9 mouse cellular contexts compared by ENCODE assay signal in genomic region chr17:35060071-35060470, GRCm38 (mm10). TPM values are rescaled to one million over a fixed set of nuclear protein-coding genes. Genes with fewer than 3 reads are reported as not detected.
DNase-seq lines count a peak whose midpoint lies in the region; ATAC-seq lines count a peak whose summit lies in the region.
"Had no signal": no experiment of that assay in that cellular context is flagged by ENCODE, and none has a peak within 500 bp of the region (broad histone marks: within the 10 kb centered on the region; RNA-seq: fewer than 3 reads in every experiment).

No protein-coding gene starts in this region.

- H3K9ac ChIP-seq in kidney, embryonic 14.5 days (ENCODE audit: low read depth, low read length), result peak overlapping the region; percentile 90
- peak overlapping the region; percentile 96 for H3K9ac ChIP-seq in hindbrain, embryonic 11.5 days (ENCODE audit: low read depth, low read length)
- H3K9ac ChIP-seq in midbrain, embryonic 12.5 days (replicated peaks), result peak overlapping the region; percentile 89

- ATAC-seq in kidney, embryonic 14.5 days (ENCODE audit: low FRiP score, low TSS enrichment), result no peak
- no peak for ATAC-seq in hindbrain, embryonic 11.5 days (ENCODE audit: low FRiP score)
- no peak for ATAC-seq in midbrain, embryonic 12.5 days (ENCODE audit: low FRiP score, low read depth)

- H3K27ac ChIP-seq in kidney, embryonic 14.5 days (ENCODE audit: low read depth, low read length), result peak overlapping the region; percentile 5; the same call in 1 of the 2 replicates
- H3K27ac ChIP-seq in embryonic facial prominence, embryonic 10.5 days (replicated peaks), result peak overlapping the region; percentile 98
- no peak overlapping the region; the same call in 1 of the 2 replicates for H3K27ac ChIP-seq in hindbrain, embryonic 11.5 days (ENCODE audit: low read depth, low read length)
- H3K27ac ChIP-seq in midbrain, embryonic 12.5 days (replicated peaks), result no peak overlapping the region

- DNase-seq in kidney, adult 18-20 months, result no peak
- DNase-seq in embryonic facial prominence, embryonic 10.5 days (ENCODE audit: low spot score), result no peak
- no peak for DNase-seq in hindbrain, embryonic 11.5 days (ENCODE audit: low spot score)
- no peak for DNase-seq in adrenal gland, postnatal 25 days
- no peak for DNase-seq in layer of hippocampus, postnatal 14 days (ENCODE audit: low spot score in 2 of 2)
- no peak for DNase-seq in embryo, embryonic 11 days

- H3K4me2 ChIP-seq in kidney, embryonic 14.5 days (replicated peaks; ENCODE audit: low read depth, low read length), result peak overlapping the region; percentile 88
- H3K4me2 ChIP-seq in hindbrain, embryonic 11.5 days (replicated peaks; ENCODE audit: low read depth, low read length), result peak overlapping the region; percentile 91
- peak overlapping the region; percentile 81 for H3K4me2 ChIP-seq in midbrain, embryonic 12.5 days (replicated peaks)

- H3K4me3 ChIP-seq in kidney, embryonic 14.5 days (ENCODE audit: low read length), result peak overlapping the region; percentile 85
- H3K4me3 ChIP-seq in embryonic facial prominence, embryonic 10.5 days, result peak overlapping the region; percentile 89
- H3K4me3 ChIP-seq in hindbrain, embryonic 11.5 days (ENCODE audit: low read depth, low read length), result peak overlapping the region; percentile 90
- peak overlapping the region; percentile 68 for H3K4me3 ChIP-seq in midbrain, embryonic 12.5 days

- H3K4me1 ChIP-seq in kidney, embryonic 14.5 days (ENCODE audit: control insufficient read depth, insufficient read depth, low read length), result peaks cover 31% of the 10 kb centered on the region
- peaks cover 49% of the 10 kb centered on the region for H3K4me1 ChIP-seq in embryonic facial prominence, embryonic 10.5 days
- peaks cover under 1% of the 10 kb centered on the region; the same call in 1 of the 2 replicates for H3K4me1 ChIP-seq in hindbrain, embryonic 11.5 days (replicated peaks; ENCODE audit: control insufficient read depth, insufficient read depth, low read length)
- peaks cover 36% of the 10 kb centered on the region for H3K4me1 ChIP-seq in midbrain, embryonic 12.5 days

- H3K9me3 ChIP-seq in kidney, embryonic 14.5 days (ENCODE audit: control insufficient read depth, low read length), result no peaks in the 10 kb centered on the region
- H3K9me3 ChIP-seq in embryonic facial prominence, embryonic 10.5 days, result no peaks in the 10 kb centered on the region
- H3K9me3 ChIP-seq in hindbrain, embryonic 11.5 days (ENCODE audit: control insufficient read depth, low read length), result no peaks in the 10 kb centered on the region
- no peaks in the 10 kb centered on the region for H3K9me3 ChIP-seq in midbrain, embryonic 12.5 days

- H3K27me3 ChIP-seq in kidney, embryonic 14.5 days (ENCODE audit: control insufficient read depth, insufficient read depth, low read length), result no peaks in the 10 kb centered on the region
- H3K27me3 ChIP-seq in embryonic facial prominence, embryonic 10.5 days (replicated peaks; ENCODE audit: low read depth, poor library complexity, severe bottlenecking), result peaks cover 25% of the 10 kb centered on the region
- H3K27me3 ChIP-seq in hindbrain, embryonic 11.5 days (ENCODE audit: control insufficient read depth, insufficient read depth, low read length), result peaks cover 2% of the 10 kb centered on the region; the same call in 1 of the 2 replicates
- peaks cover 23% of the 10 kb centered on the region for H3K27me3 ChIP-seq in midbrain, embryonic 12.5 days

- WGBS in kidney, embryonic 14.5 days, result 32% methylated on average over 14 of the region's 14 CpGs
- 35% methylated on average over 14 of the region's 14 CpGs for WGBS in embryonic facial prominence, embryonic 10.5 days
- 33% methylated on average over 14 of the region's 14 CpGs for WGBS in hindbrain, embryonic 11.5 days
- 26% methylated on average over 14 of the region's 14 CpGs for WGBS in midbrain, embryonic 12.5 days

- peaks cover 60% of the 10 kb centered on the region for H3K36me3 ChIP-seq in kidney, embryonic 14.5 days (ENCODE audit: control insufficient read depth, insufficient read depth, low read length)
- H3K36me3 ChIP-seq in embryonic facial prominence, embryonic 10.5 days (replicated peaks), result peaks cover 71% of the 10 kb centered on the region
- H3K36me3 ChIP-seq in hindbrain, embryonic 11.5 days (ENCODE audit: control insufficient read depth, insufficient read depth, low read length), result peaks cover 8% of the 10 kb centered on the region; the same call in 1 of the 2 replicates
- peaks cover 52% of the 10 kb centered on the region for H3K36me3 ChIP-seq in midbrain, embryonic 12.5 days

RNA-seq across cellular contexts. Expression of gene Ddah2, which starts 1.2 kb away (rescaled TPM):
- polyA plus RNA-seq in kidney, embryonic 14.5 days (2014; fragmentation: Nextera tagmentation; extraction: Ambion mirVana), result 355 and 422 TPM in 2 replicates
- polyA plus RNA-seq in embryonic facial prominence, embryonic 10.5 days (2016; fragmentation: Nextera tagmentation; extraction: Ambion mirVana), result 482 and 503 TPM in 2 replicates
- polyA plus RNA-seq in hindbrain, embryonic 11.5 days (2014; fragmentation: Nextera tagmentation; extraction: Ambion mirVana), result 614 and 636 TPM in 2 replicates
- polyA plus RNA-seq in midbrain, embryonic 12.5 days (2016; fragmentation: Nextera tagmentation; extraction: Ambion mirVana), result 595 and 615 TPM in 2 replicates
- 14.2 and 17.8 TPM in 2 replicates for total RNA-seq in adrenal gland, postnatal 25 days (2021)
- total RNA-seq in layer of hippocampus, postnatal 14 days (2021), result 10 to 100 TPM; 26.4 to 33.1 TPM

RNA-seq across cellular contexts. Expression of gene Ly6g6c, which starts 5.1 kb away (rescaled TPM):
- polyA plus RNA-seq in kidney, embryonic 14.5 days (2014; fragmentation: Nextera tagmentation; extraction: Ambion mirVana), result 0.20 and 0.30 TPM in 2 replicates
- polyA plus RNA-seq in embryonic facial prominence, embryonic 10.5 days (2016; fragmentation: Nextera tagmentation; extraction: Ambion mirVana), result 0.31 and 0.35 TPM in 2 replicates
- 0.19 TPM in 1 of 2 replicates, not detected in the other for polyA plus RNA-seq in hindbrain, embryonic 11.5 days (2014; fragmentation: Nextera tagmentation; extraction: Ambion mirVana)
- not detected in 2 replicates for polyA plus RNA-seq in midbrain, embryonic 12.5 days (2016; fragmentation: Nextera tagmentation; extraction: Ambion mirVana)
- not detected in 2 replicates for total RNA-seq in adrenal gland, postnatal 25 days (2021)
- not detected for total RNA-seq in layer of hippocampus, postnatal 14 days (2021)
- polyA plus RNA-seq: frontal cortex, adult 2 months had no signal

RNA-seq across cellular contexts. Expression of gene Mpig6b, which starts 5.9 kb away (rescaled TPM):
- polyA plus RNA-seq in kidney, embryonic 14.5 days (2014; fragmentation: Nextera tagmentation; extraction: Ambion mirVana), result 0.36 and 0.46 TPM in 2 replicates
- 0.52 and 0.93 TPM in 2 replicates for polyA plus RNA-seq in embryonic facial prominence, embryonic 10.5 days (2016; fragmentation: Nextera tagmentation; extraction: Ambion mirVana)
- 0.66 and 1.1 TPM in 2 replicates for polyA plus RNA-seq in hindbrain, embryonic 11.5 days (2014; fragmentation: Nextera tagmentation; extraction: Ambion mirVana)
- 0.52 and 0.93 TPM in 2 replicates for polyA plus RNA-seq in midbrain, embryonic 12.5 days (2016; fragmentation: Nextera tagmentation; extraction: Ambion mirVana)
- total RNA-seq in adrenal gland, postnatal 25 days (2021), result 0.24 TPM in 1 of 2 replicates, not detected in the other
- total RNA-seq in layer of hippocampus, postnatal 14 days (2021), result not detected

RNA-seq across cellular contexts. Expression of gene Clic1, which starts 10.3 kb away (rescaled TPM):
- 72.1 and 172 TPM in 2 replicates for polyA plus RNA-seq in kidney, embryonic 14.5 days (2014; fragmentation: Nextera tagmentation; extraction: Ambion mirVana)
- 190 and 191 TPM in 2 replicates for polyA plus RNA-seq in embryonic facial prominence, embryonic 10.5 days (2016; fragmentation: Nextera tagmentation; extraction: Ambion mirVana)
- polyA plus RNA-seq in hindbrain, embryonic 11.5 days (2014; fragmentation: Nextera tagmentation; extraction: Ambion mirVana), result 45.6 and 85.1 TPM in 2 replicates
- polyA plus RNA-seq in midbrain, embryonic 12.5 days (2016; fragmentation: Nextera tagmentation; extraction: Ambion mirVana), result 145 and 165 TPM in 2 replicates
- total RNA-seq in adrenal gland, postnatal 25 days (2021), result 79.7 and 90.5 TPM in 2 replicates
- 10 to 100 TPM; 11.7 to 14.8 TPM for total RNA-seq in layer of hippocampus, postnatal 14 days (2021)

RNA-seq across cellular contexts. Expression of gene Msh5, which starts 13.5 kb away (rescaled TPM):
- 4.9 and 5.9 TPM in 2 replicates for polyA plus RNA-seq in kidney, embryonic 14.5 days (2014; fragmentation: Nextera tagmentation; extraction: Ambion mirVana)
- polyA plus RNA-seq in embryonic facial prominence, embryonic 10.5 days (2016; fragmentation: Nextera tagmentation; extraction: Ambion mirVana), result 3.9 and 4.4 TPM in 2 replicates
- 3.1 and 4.2 TPM in 2 replicates for polyA plus RNA-seq in hindbrain, embryonic 11.5 days (2014; fragmentation: Nextera tagmentation; extraction: Ambion mirVana)
- polyA plus RNA-seq in midbrain, embryonic 12.5 days (2016; fragmentation: Nextera tagmentation; extraction: Ambion mirVana), result 6.9 and 7.6 TPM in 2 replicates
- 1.3 and 1.6 TPM in 2 replicates for total RNA-seq in adrenal gland, postnatal 25 days (2021)
- 1 to 10 TPM in 1 of 2 experiments, under 1 TPM in 1; 0.79 to 1.9 TPM for total RNA-seq in layer of hippocampus, postnatal 14 days (2021)

Comparison
In these comparisons a context has a peak if more than half of its experiments do, and no peak if none do; other contexts are left out.
1. H3K27ac ChIP-seq: peak in kidney, embryonic 14.5 days (single experiment) and embryonic facial prominence, embryonic 10.5 days (single experiment); none in hindbrain, embryonic 11.5 days (single experiment) and midbrain, embryonic 12.5 days (single experiment).
2. Peak in every context shown above with its lines, with median percentiles within 50 percentile points of each other: H3K4me2 ChIP-seq, H3K4me3 ChIP-seq and H3K9ac ChIP-seq.